Comparison of ENCODE assay signal across 9 mouse cellular contexts in the genomic region with DNA sequence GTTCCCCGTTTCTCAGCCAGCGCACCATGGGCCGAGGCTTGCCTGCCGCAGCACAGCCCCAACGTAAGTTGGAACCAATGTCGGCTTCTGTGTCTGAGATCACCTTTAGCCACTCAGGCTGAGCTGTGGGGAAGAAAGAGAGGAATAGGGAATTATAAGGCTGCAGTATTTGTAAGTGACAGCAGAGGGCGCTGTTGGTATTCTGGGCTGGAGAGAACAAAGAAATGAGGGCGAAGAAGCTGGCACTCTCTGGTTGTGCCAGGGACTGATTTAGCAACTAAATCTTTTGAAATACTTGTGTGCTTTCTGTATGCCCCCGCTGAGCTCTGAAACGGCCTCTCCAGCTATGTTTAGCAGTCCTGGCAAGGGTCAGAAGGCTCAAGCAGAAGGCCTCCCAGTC. TPM values are rescaled to one million over a fixed set of nuclear protein-coding genes. Genes with fewer than 3 reads are reported as not detected.
DNase-seq lines count a peak whose midpoint lies in the region; ATAC-seq and TF ChIP-seq lines count a peak whose summit lies in the region.
"Had no signal": no experiment of that assay in that cellular context is flagged by ENCODE, and none has a peak within 500 bp of the region (broad histone marks: within the 10 kb centered on the region; RNA-seq: fewer than 3 reads in every experiment).

No protein-coding gene starts in this region.

- peak; percentile 96 for TF ChIP-seq CTCF in forebrain, postnatal 0 days (IDR thresholded peaks at IDR 0.05; ENCODE audit: low read depth)
- peak; percentile 93 for TF ChIP-seq CTCF in kidney, postnatal 0 days (IDR thresholded peaks at IDR 0.05; ENCODE audit: low read depth)
- TF ChIP-seq CTCF in liver, embryonic 14.5 days (IDR thresholded peaks at IDR 0.05; ENCODE audit: low read depth), result peak; percentile 83

- no peak overlapping the region for H3K4me3 ChIP-seq in forebrain, postnatal 0 days (ENCODE audit: low read depth, low read length)
- H3K4me3 ChIP-seq in kidney, postnatal 0 days (replicated peaks; ENCODE audit: low read depth, low read length), result no peak overlapping the region
- no peak overlapping the region for H3K4me3 ChIP-seq in liver, embryonic 14.5 days (ENCODE audit: insufficient read depth in 1 of 2, low read depth in 2 of 2, low read length in 2 of 2)
- no peak overlapping the region for H3K4me3 ChIP-seq in neural tube, embryonic 15.5 days (replicated peaks)
- H3K4me3 ChIP-seq: heart, embryonic 13.5 days had no signal

- H3K4me2 ChIP-seq in forebrain, postnatal 0 days (ENCODE audit: low read depth), result no peak overlapping the region
- no peak overlapping the region for H3K4me2 ChIP-seq in kidney, postnatal 0 days (ENCODE audit: low read length)
- H3K4me2 ChIP-seq in liver, embryonic 14.5 days (ENCODE audit: low read depth), result no peak overlapping the region
- H3K4me2 ChIP-seq in neural tube, embryonic 15.5 days, result no peak overlapping the region
- H3K4me2 ChIP-seq: heart, embryonic 13.5 days had no signal

- no peak for TF ChIP-seq EP300 in liver, embryonic 14.5 days (IDR thresholded peaks at IDR 0.05; ENCODE audit: low read depth)

- peak overlapping the region; percentile 79 for H3K27ac ChIP-seq in forebrain, postnatal 0 days (ENCODE audit: low read depth, low read length)
- H3K27ac ChIP-seq in kidney, postnatal 0 days, result no peak overlapping the region
- no peak overlapping the region for H3K27ac ChIP-seq in liver, embryonic 14.5 days
- H3K27ac ChIP-seq in neural tube, embryonic 15.5 days (replicated peaks), result peak overlapping the region; percentile 77
- H3K27ac ChIP-seq: heart, embryonic 13.5 days had no signal

- peak overlapping the region; percentile 26 for H3K9ac ChIP-seq in forebrain, postnatal 0 days
- no peak overlapping the region for H3K9ac ChIP-seq in kidney, postnatal 0 days (ENCODE audit: low read depth, low read length)
- no peak overlapping the region for H3K9ac ChIP-seq in liver, embryonic 14.5 days (replicated peaks)
- peak overlapping the region; percentile 11; the same call in 1 of the 2 replicates for H3K9ac ChIP-seq in neural tube, embryonic 15.5 days (replicated peaks)
- H3K9ac ChIP-seq: heart, embryonic 13.5 days had no signal

- DNase-seq in 3134 (ENCODE audit: extremely low read depth, insufficient read length, low spot score), result peak; percentile 28
- DNase-seq in MEL-GATA-1-ER (ENCODE audit: extremely low read depth, low read depth), result peak; percentile 29
- peak; percentile 94 for DNase-seq in cerebellum, adult 9-10 months
- DNase-seq in forebrain, postnatal 0 days, result peak; percentile 95
- DNase-seq in kidney, postnatal 0 days (ENCODE audit: low spot score), result peak; percentile 84
- DNase-seq in liver, embryonic 14.5 days (ENCODE audit: low read depth in 3 of 3, low spot score in 3 of 3), result peak; percentile 17 to 32 (median 18)
- DNase-seq in thymus, postnatal 10 days (ENCODE audit: low spot score in 2 of 2), result peak; percentile 7 to 56

- no peaks in the 10 kb centered on the region for H3K9me3 ChIP-seq in forebrain, postnatal 0 days (ENCODE audit: low read length)
- H3K9me3 ChIP-seq in kidney, postnatal 0 days (replicated peaks; ENCODE audit: low read length), result no peaks in the 10 kb centered on the region
- H3K9me3 ChIP-seq in liver, embryonic 14.5 days (ENCODE audit: control insufficient read depth, low read length), result no peaks in the 10 kb centered on the region
- H3K9me3 ChIP-seq in neural tube, embryonic 15.5 days (replicated peaks), result no peaks in the 10 kb centered on the region
- H3K9me3 ChIP-seq: heart, embryonic 13.5 days had no signal

- ATAC-seq in forebrain, postnatal 0 days, result peak; percentile 83
- no peak for ATAC-seq in kidney, postnatal 0 days (replicated peaks; ENCODE audit: low FRiP score, low read depth)
- ATAC-seq in liver, embryonic 14.5 days (ENCODE audit: insufficient read depth), result no peak
- peak; percentile 80 for ATAC-seq in neural tube, embryonic 15.5 days (ENCODE audit: low FRiP score)

- no peaks in the 10 kb centered on the region for H3K27me3 ChIP-seq in forebrain, postnatal 0 days (ENCODE audit: insufficient read depth, low read length)
- H3K27me3 ChIP-seq in kidney, postnatal 0 days (ENCODE audit: insufficient read depth, low read length), result no peaks in the 10 kb centered on the region
- H3K27me3 ChIP-seq in liver, embryonic 14.5 days (ENCODE audit: control insufficient read depth, insufficient read depth, low read length), result no peaks in the 10 kb centered on the region
- no peaks in the 10 kb centered on the region for H3K27me3 ChIP-seq in neural tube, embryonic 15.5 days (replicated peaks)

- 0 out of 2 replicates have a peak, but pooled peaks cover 5% of the 10 kb centered on the region for H3K4me1 ChIP-seq in forebrain, postnatal 0 days (ENCODE audit: insufficient read depth)
- H3K4me1 ChIP-seq in kidney, postnatal 0 days (replicated peaks; ENCODE audit: insufficient read depth, low read length), result peaks cover 4% of the 10 kb centered on the region; the same call in 1 of the 2 replicates
- H3K4me1 ChIP-seq in liver, embryonic 14.5 days (replicated peaks; ENCODE audit: control insufficient read depth in 2 of 2, insufficient read depth in 2 of 2, low read length in 1 of 2), result no peaks in the 10 kb centered on the region
- peaks cover 25% of the 10 kb centered on the region for H3K4me1 ChIP-seq in neural tube, embryonic 15.5 days

- 4% methylated on average over 10 of the region's 10 CpGs for whole genome bisulfite sequencing in forebrain, postnatal 0 days
- WGBS in kidney, postnatal 0 days, result 6% methylated on average over 10 of the region's 10 CpGs
- WGBS in liver, embryonic 14.5 days (ENCODE audit: insufficient replicate concordance), result 10% methylated on average over 10 of the region's 10 CpGs
- WGBS in neural tube, embryonic 15.5 days, result 7% methylated on average over 10 of the region's 10 CpGs

- peaks cover 57% of the 10 kb centered on the region for H3K36me3 ChIP-seq in forebrain, postnatal 0 days (ENCODE audit: insufficient read depth)
- no peaks in the 10 kb centered on the region for H3K36me3 ChIP-seq in kidney, postnatal 0 days (ENCODE audit: insufficient read depth, low read length)
- H3K36me3 ChIP-seq in liver, embryonic 14.5 days (replicated peaks; ENCODE audit: control insufficient read depth, insufficient read depth, low read depth), result no peaks in the 10 kb centered on the region
- H3K36me3 ChIP-seq in neural tube, embryonic 15.5 days, result peaks cover 19% of the 10 kb centered on the region; the same call in 1 of the 2 replicates
- H3K36me3 ChIP-seq: heart, embryonic 13.5 days had no signal

RNA-seq across cellular contexts. Expression of gene Cntn2, which starts 17.2 kb away (rescaled TPM):
- total RNA-seq in forebrain, postnatal 0 days (2014; rRNA removed), result 101 and 104 TPM in 2 replicates
- 41.0 and 43.9 TPM in 2 replicates for polyA plus RNA-seq in forebrain, postnatal 0 days (2015; fragmentation: Nextera tagmentation; extraction: Ambion mirVana)
- polyA plus RNA-seq in kidney, postnatal 0 days (2015; fragmentation: Nextera tagmentation; extraction: Ambion mirVana), result 0.13 TPM in 2 replicates
- 0.02 and 0.17 TPM in 2 replicates for polyA plus RNA-seq in liver, embryonic 14.5 days (2012; rRNA removed)
- 0.05 TPM in 1 of 2 replicates, not detected in the other for polyA plus RNA-seq in liver, embryonic 14.5 days (2014; fragmentation: Nextera tagmentation; extraction: Ambion mirVana)
- 17.7 and 22.1 TPM in 2 replicates for polyA plus RNA-seq in neural tube, embryonic 15.5 days (2015; fragmentation: Nextera tagmentation; extraction: Ambion mirVana)

RNA-seq across cellular contexts. Expression of gene Tmem81, which starts 19.8 kb away (rescaled TPM):
- 1.6 and 3.0 TPM in 2 replicates for total RNA-seq in forebrain, postnatal 0 days (2014; rRNA removed)
- 0.49 and 0.90 TPM in 2 replicates for polyA plus RNA-seq in forebrain, postnatal 0 days (2015; fragmentation: Nextera tagmentation; extraction: Ambion mirVana)
- 0.99 and 1.3 TPM in 2 replicates for polyA plus RNA-seq in kidney, postnatal 0 days (2015; fragmentation: Nextera tagmentation; extraction: Ambion mirVana)
- polyA plus RNA-seq in liver, embryonic 14.5 days (2012; rRNA removed), result 1.1 and 1.3 TPM in 2 replicates
- 0.66 and 0.88 TPM in 2 replicates for polyA plus RNA-seq in liver, embryonic 14.5 days (2014; fragmentation: Nextera tagmentation; extraction: Ambion mirVana)
- 0.70 and 0.73 TPM in 2 replicates for polyA plus RNA-seq in neural tube, embryonic 15.5 days (2015; fragmentation: Nextera tagmentation; extraction: Ambion mirVana)

RNA-seq across cellular contexts. Expression of gene Rbbp5, which starts 48.7 kb away (rescaled TPM):
- total RNA-seq in forebrain, postnatal 0 days (2014; rRNA removed), result 33.6 and 33.7 TPM in 2 replicates
- 22.8 and 24.7 TPM in 2 replicates for polyA plus RNA-seq in forebrain, postnatal 0 days (2015; fragmentation: Nextera tagmentation; extraction: Ambion mirVana)
- polyA plus RNA-seq in kidney, postnatal 0 days (2015; fragmentation: Nextera tagmentation; extraction: Ambion mirVana), result 29.7 and 30.1 TPM in 2 replicates
- 13.0 and 16.3 TPM in 2 replicates for polyA plus RNA-seq in liver, embryonic 14.5 days (2012; rRNA removed)
- 19.9 and 20.0 TPM in 2 replicates for polyA plus RNA-seq in liver, embryonic 14.5 days (2014; fragmentation: Nextera tagmentation; extraction: Ambion mirVana)
- 42.6 and 42.8 TPM in 2 replicates for polyA plus RNA-seq in neural tube, embryonic 15.5 days (2015; fragmentation: Nextera tagmentation; extraction: Ambion mirVana)

Comparison
In these comparisons a context has a peak if more than half of its experiments do, and no peak if none do; other contexts are left out.
1. DNase-seq: peak in every context shown above with its lines; median percentile 95 in forebrain, postnatal 0 days; 94 in cerebellum, adult 9-10 months; 84 in kidney, postnatal 0 days; 32 in thymus, postnatal 10 days; 29 in MEL-GATA-1-ER; 28 in 3134; 18 in liver, embryonic 14.5 days.
2. ATAC-seq: peak in forebrain, postnatal 0 days (single experiment) and neural tube, embryonic 15.5 days (single experiment); none in kidney, postnatal 0 days (single experiment) and liver, embryonic 14.5 days (single experiment).
3. H3K27ac ChIP-seq: peak in forebrain, postnatal 0 days (single experiment) and neural tube, embryonic 15.5 days (single experiment); none in kidney, postnatal 0 days (single experiment) and liver, embryonic 14.5 days (single experiment).
4. H3K9ac ChIP-seq: peak in forebrain, postnatal 0 days (single experiment) and neural tube, embryonic 15.5 days (single experiment); none in kidney, postnatal 0 days (single experiment) and liver, embryonic 14.5 days (single experiment).
5. RNA of gene Cntn2, which starts 17.2 kb away (polyA plus RNA-seq): 41.0 to 43.9 TPM in forebrain, postnatal 0 days and 17.7 to 22.1 TPM in neural tube, embryonic 15.5 days; 0.13 TPM in kidney, postnatal 0 days and 0.02 to 0.17 TPM in liver, embryonic 14.5 days; every median in the first group is over 10 times any median in the second.
6. Peak in every context shown above with its lines, with median percentiles within 50 percentile points of each other: CTCF ChIP-seq.